Mouse (Mus musculus) neural tube, embryonic 13.5 days (tissue): Measurements from ENCODE around the gene Slc39a11. TPM values are rescaled to one million over a fixed set of nuclear protein-coding genes. Genes with fewer than 3 reads are reported as not detected.
"Not testable (repeated sequence)": the region's sequence is repeated elsewhere in the genome, so short reads cannot be mapped to it uniquely, and the experiment has no call there.

Source experiments
- ATAC-seq: fragments of 200-750 bp; cut with Nextera tagmentation; 2 replicates; pipeline ENCODE4 v1.8.0; 2017; ENCODE audit warnings: low read depth, mild to moderate bottlenecking, moderate TSS enrichment, moderate library complexity
- H3K27ac ChIP-seq: fragments of 300-500 bp; sonication (generic); replicated peaks from 2 replicates; pipeline ENCODE4 v1.5.1; 2015; ENCODE audit warnings: moderate library complexity, mild to moderate bottlenecking, inconsistent platforms
- H3K27me3 ChIP-seq: fragments of 300-500 bp; sonication (generic); 2 replicates; pipeline ENCODE4 v1.6.1; 2015; ENCODE audit warnings: mild to moderate bottlenecking, inconsistent platforms
- H3K36me3 ChIP-seq: fragments of 300-500 bp; sonication (generic); 2 replicates; pipeline ENCODE4 v1.6.1; 2015; ENCODE audit warnings: mild to moderate bottlenecking, inconsistent platforms
- H3K4me1 ChIP-seq: fragments of 300-500 bp; sonication (generic); replicated peaks from 2 replicates; pipeline ENCODE4 v1.6.1; 2015; ENCODE audit warnings: inconsistent platforms
- H3K4me2 ChIP-seq: fragments of 300-500 bp; sonication (generic); 2 replicates; pipeline ENCODE4 v1.6.1; 2015; ENCODE audit warnings: inconsistent platforms, mild to moderate bottlenecking, moderate library complexity
- H3K4me3 ChIP-seq: fragments of 300-500 bp; sonication (generic); 2 replicates; pipeline ENCODE4 v1.5.1; 2015; ENCODE audit warnings: mild to moderate bottlenecking, inconsistent platforms
- H3K9ac ChIP-seq: fragments of 300-500 bp; sonication (generic); 2 replicates; pipeline ENCODE4 v1.6.1; 2015; ENCODE audit warnings: moderate library complexity, mild to moderate bottlenecking, inconsistent platforms
- H3K9me3 ChIP-seq: fragments of 300-500 bp; sonication (generic); 2 replicates; pipeline ENCODE4 v1.6.1; 2016; ENCODE audit warnings: inconsistent platforms
- WGBS: fragments of 180-500 bp; shearing (Covaris S2); methylation state at CpG from one replicate; pipeline ENCODE4 v1.1.7; 2015; 5-methylcytosine and 5-hydroxymethylcytosine counted together
- polyA plus RNA-seq: library from polyadenylated mRNA; unstranded; fragments of >200 nt; fragmentation: Nextera tagmentation; extraction: Ambion mirVana; gene quantifications from 2 replicates; pipeline ENCODE4 v1.2.1, GENCODE M21; 2015

Gene Slc39a11
- polyA plus RNA-seq, 1 experiment from 2014 or later, result 26.8 TPM

GRCm38 (mm10) chr11:113571616-113572015 lies 78.3 kb downstream of the Slc39a11 start:
- Histone ChIP-seq H3K4me2 (no peak overlapping the region), H3K27me3 (no peaks in the 10 kb centered on the region), H3K27ac (no peak overlapping the region), H3K36me3 (no peaks in the 10 kb centered on the region), H3K9me3 (no peaks in the 10 kb centered on the region), H3K9ac (no peak overlapping the region), H3K4me3 (no peak overlapping the region), H3K4me1 (peaks cover 17% of the 10 kb centered on the region)
- no peak for ATAC-seq

DNA sequence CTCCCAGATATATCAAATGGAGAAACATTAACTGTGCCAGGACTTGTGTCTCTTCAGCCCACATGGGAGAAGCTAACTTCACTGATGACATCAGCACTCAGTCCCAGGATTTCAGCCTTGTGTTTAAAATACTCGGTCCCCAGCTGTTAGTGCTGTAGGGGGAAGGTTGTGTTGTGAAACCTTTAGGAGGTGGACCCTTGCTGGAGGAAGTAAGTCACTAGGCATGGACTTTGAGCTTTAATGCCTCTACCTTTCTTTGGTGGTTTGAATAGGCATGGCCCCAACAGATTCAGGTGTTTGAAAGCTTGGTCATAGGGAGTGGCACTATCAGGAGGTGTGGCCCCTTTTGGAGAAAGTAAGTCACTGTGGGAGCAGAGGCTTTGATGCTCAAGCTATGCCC lies 80.9 kb downstream of the Slc39a11 start:
- 86% methylated on average over 1 of the region's 1 CpGs for WGBS

DNA sequence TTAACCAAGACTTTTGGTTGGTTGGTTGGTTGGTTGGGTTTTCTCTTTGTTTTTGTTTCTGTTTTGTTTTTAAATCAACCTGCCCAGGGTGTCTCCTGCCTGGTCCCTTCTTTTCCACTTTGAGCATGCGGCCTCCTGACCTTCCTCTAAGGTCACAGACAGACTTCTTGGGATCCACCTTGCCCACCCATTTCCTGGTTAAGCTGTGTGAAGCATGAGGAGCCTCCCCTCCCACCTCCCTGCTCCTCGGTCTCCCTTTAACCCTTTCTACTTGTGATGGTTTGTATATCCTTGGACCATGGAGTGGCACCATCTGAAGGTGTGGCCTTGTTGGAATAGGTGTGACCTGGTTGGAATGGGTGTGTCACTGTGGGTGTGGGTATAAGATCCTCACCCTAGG lies 82.0 kb downstream of the Slc39a11 start:
- H3K27me3 ChIP-seq, H3K27ac ChIP-seq, H3K4me2 ChIP-seq, H3K9me3 ChIP-seq, ATAC-seq, H3K36me3 ChIP-seq, H3K9ac ChIP-seq, H3K4me3 ChIP-seq: not testable (repeated sequence)
- H3K4me1 ChIP-seq, result peaks cover 31% of the 10 kb centered on the region
- 85% methylated on average over 2 of the region's 2 CpGs for WGBS

More for the DNA sequence above, 80.9 kb downstream of the Slc39a11 start:
- Histone ChIP-seq H3K27me3 (no peaks in the 10 kb centered on the region), H3K27ac (no peak overlapping the region), H3K4me2 (no peak overlapping the region), H3K4me1 (peaks cover 35% of the 10 kb centered on the region), H3K9ac (no peak overlapping the region), H3K4me3 (no peak overlapping the region), H3K9me3 (no peaks in the 10 kb centered on the region), H3K36me3 (no peaks in the 10 kb centered on the region)
- no peak for ATAC-seq

GRCm38 (mm10) chr11:113565006-113565995 lies 84.6 kb downstream of the Slc39a11 start:
- peaks cover 21% of the 10 kb centered on the region for H3K4me1 ChIP-seq
- H3K4me2 ChIP-seq, result peak overlapping the region; percentile 94
- H3K9ac ChIP-seq, result peak overlapping the region; percentile 81
- H3K27me3 ChIP-seq, result no peaks in the 10 kb centered on the region
- H3K36me3 ChIP-seq, result no peaks in the 10 kb centered on the region
- 8% methylated on average over 34 of the region's 34 CpGs for WGBS
- H3K4me3 ChIP-seq, result peak overlapping the region; percentile 61
- H3K9me3 ChIP-seq, result no peaks in the 10 kb centered on the region
- ATAC-seq, result peak; percentile 87
- H3K27ac ChIP-seq, result no peak overlapping the region

DNA sequence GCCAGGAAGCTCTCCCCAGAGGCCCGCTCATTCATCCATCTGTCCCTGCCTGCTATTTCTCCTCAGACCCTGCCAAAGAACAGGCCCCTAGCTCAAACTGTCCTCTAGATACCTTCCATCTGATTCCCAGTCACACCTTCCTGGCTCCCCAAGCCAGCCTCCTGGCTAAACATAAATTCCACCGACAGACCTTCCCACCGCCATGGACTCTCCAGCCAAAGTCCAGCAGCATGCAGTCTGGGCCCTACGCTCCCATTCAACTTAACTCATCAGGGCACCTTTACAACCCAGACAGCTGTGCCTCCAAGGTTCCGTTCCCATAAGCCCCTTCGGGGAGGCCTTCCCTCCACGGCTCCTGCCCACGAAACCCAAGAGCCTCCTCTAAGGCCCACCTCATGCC lies 87.6 kb downstream of the Slc39a11 start:
- Histone ChIP-seq H3K9ac (no peak overlapping the region), H3K9me3 (no peaks in the 10 kb centered on the region), H3K4me1 (peaks cover 18% of the 10 kb centered on the region), H3K27me3 (no peaks in the 10 kb centered on the region), H3K4me3 (no peak overlapping the region), H3K36me3 (no peaks in the 10 kb centered on the region), H3K4me2 (no peak overlapping the region), H3K27ac (no peak overlapping the region)
- ATAC-seq, result no peak
- 84% methylated on average over 8 of the region's 8 CpGs for WGBS

DNA sequence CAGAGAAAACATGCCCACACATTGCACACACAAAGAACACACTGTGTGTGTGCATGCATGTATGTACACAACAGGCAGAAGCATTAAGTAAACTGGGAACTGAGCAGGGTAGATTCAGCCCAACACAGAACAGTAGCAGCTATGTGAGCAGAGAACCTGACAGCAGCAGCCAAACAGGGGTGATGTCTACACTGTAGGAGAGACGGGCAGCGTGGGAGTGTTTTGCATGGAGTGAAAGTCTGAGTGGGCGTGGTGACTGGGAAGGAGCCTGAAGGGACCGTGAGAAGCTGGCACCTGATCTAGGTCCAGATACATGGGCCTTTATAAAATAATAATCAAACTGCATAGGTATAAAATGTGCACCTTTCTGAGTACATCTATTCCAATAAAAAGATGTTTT lies 89.7 kb downstream of the Slc39a11 start:
- no peak overlapping the region for H3K9ac ChIP-seq
- H3K27me3 ChIP-seq, result no peaks in the 10 kb centered on the region
- no peak for ATAC-seq
- H3K27ac ChIP-seq, result no peak overlapping the region
- H3K9me3 ChIP-seq, result no peaks in the 10 kb centered on the region
- H3K4me1 ChIP-seq, result peaks cover 9% of the 10 kb centered on the region
- H3K4me2 ChIP-seq, result no peak overlapping the region
- 87% methylated on average over 4 of the region's 4 CpGs for WGBS
- no peak overlapping the region for H3K4me3 ChIP-seq
- H3K36me3 ChIP-seq, result no peaks in the 10 kb centered on the region

GRCm38 (mm10) chr11:113558505-113558904 lies 91.4 kb downstream of the Slc39a11 start:
- no peaks in the 10 kb centered on the region for H3K27me3 ChIP-seq
- no peak overlapping the region for H3K27ac ChIP-seq
- no peak overlapping the region for H3K4me3 ChIP-seq
- H3K9ac ChIP-seq, result no peak overlapping the region
- no peaks in the 10 kb centered on the region for H3K9me3 ChIP-seq
- H3K4me2 ChIP-seq, result no peak overlapping the region
- 71% methylated on average over 12 of the region's 12 CpGs for WGBS
- no peaks in the 10 kb centered on the region for H3K36me3 ChIP-seq
- ATAC-seq, result no peak
- peaks cover 12% of the 10 kb centered on the region for H3K4me1 ChIP-seq

- no peak overlapping the region for H3K4me2 ChIP-seq
- WGBS, result 89% methylated on average over 12 of the region's 12 CpGs
- H3K27me3 ChIP-seq, result no peaks in the 10 kb centered on the region
- no peak overlapping the region for H3K4me3 ChIP-seq
- ATAC-seq, result no peak
- H3K36me3 ChIP-seq, result no peaks in the 10 kb centered on the region
- peaks cover 27% of the 10 kb centered on the region for H3K4me1 ChIP-seq
- no peaks in the 10 kb centered on the region for H3K9me3 ChIP-seq
- no peak overlapping the region for H3K27ac ChIP-seq
- H3K9ac ChIP-seq, result no peak overlapping the region
Observed at GRCm38 (mm10) chr11:113556142-113556541, 93.7 kb downstream of the Slc39a11 start.

DNA sequence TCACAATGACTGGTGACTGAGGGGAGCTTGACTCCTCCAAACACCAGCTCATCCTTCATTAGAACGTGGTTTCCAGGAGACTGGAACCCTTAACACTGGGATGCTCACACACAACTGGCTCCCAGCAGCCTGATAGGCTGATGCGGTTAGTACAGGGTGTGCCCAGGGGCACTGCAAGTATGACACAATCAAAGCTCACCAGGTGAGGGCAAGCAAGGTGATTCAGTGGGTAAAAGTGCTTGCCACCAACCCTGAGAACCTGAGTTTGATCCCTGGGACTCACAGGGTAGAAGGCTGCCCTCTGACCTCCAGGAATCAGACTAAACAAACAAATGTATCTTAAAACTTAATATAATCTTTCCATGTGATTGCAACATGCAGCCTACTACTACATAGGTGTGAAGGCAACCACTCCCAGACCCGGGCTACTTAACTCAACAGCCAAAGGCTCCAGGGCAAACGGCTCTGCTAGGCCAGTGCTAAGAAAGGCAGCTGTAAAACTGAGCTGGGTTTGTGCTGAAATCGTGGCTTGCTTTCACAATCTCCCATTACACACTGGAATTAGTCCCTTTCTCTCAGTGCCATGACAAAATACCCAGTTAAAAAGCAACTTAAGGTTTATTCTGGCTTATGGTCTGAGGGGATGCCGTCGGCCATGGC lies 95.0 kb downstream of the Slc39a11 start:
- H3K27ac ChIP-seq, result 0 out of 2 replicates have a peak overlapping the region, but pooled peaks have one; percentile 61
- H3K27me3 ChIP-seq, result no peaks in the 10 kb centered on the region
- WGBS, result 88% methylated on average over 7 of the region's 7 CpGs
- H3K36me3 ChIP-seq, result no peaks in the 10 kb centered on the region
- H3K4me1 ChIP-seq, result peaks cover 27% of the 10 kb centered on the region
- no peak for ATAC-seq
- 0 out of 2 replicates have a peak overlapping the region, but pooled peaks have one; percentile 22 for H3K9ac ChIP-seq
- no peak overlapping the region for H3K4me2 ChIP-seq
- H3K9me3 ChIP-seq, result no peaks in the 10 kb centered on the region
- H3K4me3 ChIP-seq, result no peak overlapping the region

DNA sequence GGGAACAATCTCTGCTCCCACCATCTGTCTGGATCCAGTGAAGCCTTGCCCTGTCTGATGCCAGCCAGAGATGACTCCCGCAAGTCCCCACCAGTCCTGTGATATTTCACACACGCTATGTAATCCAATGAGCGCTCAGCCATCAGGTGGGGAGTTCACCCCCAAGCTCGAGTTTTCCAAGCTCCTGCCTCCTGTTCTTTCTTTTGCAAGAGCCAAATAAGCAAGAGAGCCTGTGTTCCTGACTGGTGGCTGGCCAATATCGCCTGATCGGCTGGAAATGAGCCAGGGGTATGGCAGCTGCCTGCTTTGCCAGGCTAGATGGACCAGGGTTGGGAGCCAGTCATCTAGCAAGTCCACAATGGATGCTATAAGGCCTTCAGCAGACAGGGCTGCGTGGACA lies 95.7 kb downstream of the Slc39a11 start:
- Histone ChIP-seq H3K4me3 (no peak overlapping the region), H3K27ac (peak overlapping the region; percentile 61; the same call in 1 of the 2 replicates), H3K9ac (no peak overlapping the region), H3K27me3 (no peaks in the 10 kb centered on the region), H3K4me2 (no peak overlapping the region), H3K9me3 (no peaks in the 10 kb centered on the region), H3K4me1 (peaks cover 27% of the 10 kb centered on the region), H3K36me3 (no peaks in the 10 kb centered on the region)
- ATAC-seq, result no peak
- WGBS, result 81% methylated on average over 7 of the region's 7 CpGs

- ATAC-seq, result no peak
- H3K27ac ChIP-seq, result peak overlapping the region; percentile 61
- no peak overlapping the region for H3K4me2 ChIP-seq
- 79% methylated on average over 13 of the region's 13 CpGs for WGBS
- H3K27me3 ChIP-seq, result no peaks in the 10 kb centered on the region
- H3K4me1 ChIP-seq, result peaks cover 27% of the 10 kb centered on the region
- no peaks in the 10 kb centered on the region for H3K36me3 ChIP-seq
- H3K4me3 ChIP-seq, result no peak overlapping the region
- no peaks in the 10 kb centered on the region for H3K9me3 ChIP-seq
- H3K9ac ChIP-seq, result no peak overlapping the region
Observed at GRCm38 (mm10) chr11:113553605-113554004, 96.3 kb downstream of the Slc39a11 start.

- no peak overlapping the region for H3K4me3 ChIP-seq
- peaks cover 27% of the 10 kb centered on the region for H3K4me1 ChIP-seq
- no peaks in the 10 kb centered on the region for H3K27me3 ChIP-seq
- no peak for ATAC-seq
- no peak overlapping the region for H3K27ac ChIP-seq
- H3K36me3 ChIP-seq, result no peaks in the 10 kb centered on the region
- no peak overlapping the region for H3K4me2 ChIP-seq
- no peak overlapping the region for H3K9ac ChIP-seq
- H3K9me3 ChIP-seq, result no peaks in the 10 kb centered on the region
- 73% methylated on average over 10 of the region's 10 CpGs for WGBS
Observed at GRCm38 (mm10) chr11:113552539-113552938, 97.3 kb downstream of the Slc39a11 start.
